16 mouse cellular contexts compared by ENCODE assay signal in the genomic region with DNA sequence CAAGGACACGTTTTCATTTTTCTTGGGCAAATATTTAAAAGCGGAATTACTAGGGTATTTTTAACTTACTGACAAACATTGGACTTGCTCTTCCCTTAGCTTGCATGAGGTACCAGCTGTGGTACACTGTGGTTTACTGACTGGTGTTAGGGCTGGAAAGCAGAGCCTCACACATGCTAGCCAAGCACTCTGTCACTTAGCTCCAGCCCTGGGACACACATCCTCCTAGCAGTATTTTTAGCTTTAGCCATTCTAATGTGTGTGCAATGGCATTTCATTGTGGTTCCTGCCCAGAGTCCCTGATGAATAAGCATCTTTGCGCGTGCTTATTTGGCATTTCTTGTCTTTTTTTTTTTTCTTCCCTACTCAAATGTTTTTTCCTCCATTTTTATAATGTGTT.
DNase-seq lines count a peak whose midpoint lies in the region; ATAC-seq and TF ChIP-seq lines count a peak whose summit lies in the region.
"Had no signal": no experiment of that assay in that cellular context is flagged by ENCODE, and none has a peak within 500 bp of the region (broad histone marks: within the 10 kb centered on the region; RNA-seq: fewer than 3 reads in every experiment).

No protein-coding gene starts in this region.

- TF ChIP-seq CTCF in liver, postnatal 0 days (IDR thresholded peaks at IDR 0.05; ENCODE audit: low read depth): no peak

- no peak overlapping the region for H3K4me3 ChIP-seq in liver, embryonic 13.5 days (replicated peaks)
- no peak overlapping the region for H3K4me3 ChIP-seq in liver, postnatal 0 days (ENCODE audit: low read depth, low read length)
- H3K4me3 ChIP-seq in heart, embryonic 12.5 days: no peak overlapping the region
- peak overlapping the region; percentile 78 for H3K4me3 ChIP-seq in megakaryocyte, embryonic 14.5 days (replicated peaks)
- H3K4me3 ChIP-seq in hindbrain, embryonic 11.5 days (ENCODE audit: low read depth, low read length): no peak overlapping the region
- no peak overlapping the region for H3K4me3 ChIP-seq in intestine, embryonic 16.5 days (ENCODE audit: low read length)
- H3K4me3 ChIP-seq: erythroblast, embryonic 14.5 days; hindbrain, embryonic 15.5 days; limb, embryonic 12.5 days had no signal

- H3K27ac ChIP-seq in liver, embryonic 13.5 days: peak overlapping the region; percentile 41
- no peak overlapping the region for H3K27ac ChIP-seq in liver, postnatal 0 days (ENCODE audit: low read depth)
- H3K27ac ChIP-seq in heart, embryonic 12.5 days (ENCODE audit: poor library complexity, severe bottlenecking): peak overlapping the region; percentile 40; the same call in 1 of the 2 replicates
- no peak overlapping the region for H3K27ac ChIP-seq in hindbrain, embryonic 11.5 days (ENCODE audit: low read depth, low read length)
- H3K27ac ChIP-seq in intestine, embryonic 16.5 days (ENCODE audit: low read length): no peak overlapping the region
- H3K27ac ChIP-seq: hindbrain, embryonic 15.5 days; limb, embryonic 12.5 days had no signal

- H3K4me2 ChIP-seq in liver, embryonic 13.5 days: no peak overlapping the region
- H3K4me2 ChIP-seq in liver, postnatal 0 days (ENCODE audit: low read depth, low read length): no peak overlapping the region
- H3K4me2 ChIP-seq in heart, embryonic 12.5 days: no peak overlapping the region
- no peak overlapping the region for H3K4me2 ChIP-seq in hindbrain, embryonic 11.5 days (replicated peaks; ENCODE audit: low read depth, low read length)
- no peak overlapping the region for H3K4me2 ChIP-seq in intestine, embryonic 16.5 days (ENCODE audit: low read depth, low read length)
- H3K4me2 ChIP-seq: hindbrain, embryonic 15.5 days; limb, embryonic 12.5 days had no signal

- peaks cover 47% of the 10 kb centered on the region for H3K4me1 ChIP-seq in liver, embryonic 13.5 days (replicated peaks)
- no peaks in the 10 kb centered on the region for H3K4me1 ChIP-seq in liver, postnatal 0 days (ENCODE audit: insufficient read depth)
- peaks cover 49% of the 10 kb centered on the region for H3K4me1 ChIP-seq in heart, embryonic 12.5 days (replicated peaks)
- H3K4me1 ChIP-seq in megakaryocyte, embryonic 14.5 days: peaks cover 94% of the 10 kb centered on the region
- no peaks in the 10 kb centered on the region for H3K4me1 ChIP-seq in hindbrain, embryonic 11.5 days (replicated peaks; ENCODE audit: control insufficient read depth, insufficient read depth, low read length)
- peaks cover 6% of the 10 kb centered on the region for H3K4me1 ChIP-seq in intestine, embryonic 16.5 days (ENCODE audit: control insufficient read depth, insufficient read depth, low read length)

- H3K9ac ChIP-seq in liver, embryonic 13.5 days: no peak overlapping the region
- H3K9ac ChIP-seq in liver, postnatal 0 days (replicated peaks): no peak overlapping the region
- no peak overlapping the region for H3K9ac ChIP-seq in heart, embryonic 12.5 days
- H3K9ac ChIP-seq in hindbrain, embryonic 11.5 days (ENCODE audit: low read depth, low read length): no peak overlapping the region
- H3K9ac ChIP-seq in intestine, embryonic 16.5 days (ENCODE audit: low read depth, low read length): no peak overlapping the region
- H3K9ac ChIP-seq: hindbrain, embryonic 15.5 days; limb, embryonic 12.5 days had no signal

- no peak for TF ChIP-seq EP300 in liver, postnatal 0 days (IDR thresholded peaks at IDR 0.05; ENCODE audit: low read depth)

- 55% methylated on average over 4 of the region's 4 CpGs for WGBS in liver, embryonic 13.5 days (ENCODE audit: insufficient replicate concordance)
- 47% methylated on average over 4 of the region's 4 CpGs for WGBS in liver, postnatal 0 days (ENCODE audit: insufficient replicate concordance)
- WGBS in heart, embryonic 12.5 days: 81% methylated on average over 4 of the region's 4 CpGs
- 97% methylated on average over 4 of the region's 4 CpGs for WGBS in hindbrain, embryonic 11.5 days
- WGBS in intestine, embryonic 16.5 days: 74% methylated on average over 4 of the region's 4 CpGs

- ATAC-seq in liver, embryonic 13.5 days (ENCODE audit: low read depth): no peak
- no peak for ATAC-seq in liver, postnatal 0 days
- no peak for ATAC-seq in heart, embryonic 12.5 days (ENCODE audit: insufficient number of reproducible peaks, low FRiP score)
- ATAC-seq in hindbrain, embryonic 11.5 days (ENCODE audit: low FRiP score): no peak
- no peak for ATAC-seq in intestine, embryonic 16.5 days

- H3K27me3 ChIP-seq in liver, embryonic 13.5 days: no peaks in the 10 kb centered on the region
- no peaks in the 10 kb centered on the region for H3K27me3 ChIP-seq in liver, postnatal 0 days (ENCODE audit: insufficient read depth, low read length)
- H3K27me3 ChIP-seq in heart, embryonic 12.5 days (replicated peaks): no peaks in the 10 kb centered on the region
- no peaks in the 10 kb centered on the region for H3K27me3 ChIP-seq in megakaryocyte, embryonic 14.5 days (replicated peaks)
- H3K27me3 ChIP-seq in hindbrain, embryonic 11.5 days (ENCODE audit: control insufficient read depth, insufficient read depth, low read length): no peaks in the 10 kb centered on the region
- no peaks in the 10 kb centered on the region for H3K27me3 ChIP-seq in intestine, embryonic 16.5 days (replicated peaks; ENCODE audit: control insufficient read depth, insufficient read depth, low read length)
- H3K27me3 ChIP-seq: hindbrain, embryonic 15.5 days; limb, embryonic 12.5 days had no signal

- peak; percentile 29 for DNase-seq in gastrocnemius, adult 18-20 months (ENCODE audit: low spot score)
- DNase-seq in gastrocnemius, adult 8-10 months (ENCODE audit: low spot score in 2 of 2): no peak
- no peak for DNase-seq in liver, embryonic 13.5 days
- no peak for DNase-seq in liver, postnatal 0 days
- no peak for DNase-seq in hindbrain, embryonic 11.5 days (ENCODE audit: low spot score)
- DNase-seq: adrenal gland, postnatal 25 days; B cell, adult 2 months; cerebellum, adult 11-12 months; right cerebral cortex, postnatal 25 days; thymus, postnatal 25 days had no signal

- H3K36me3 ChIP-seq in liver, embryonic 13.5 days: peaks cover 9% of the 10 kb centered on the region; the same call in 1 of the 2 replicates
- H3K36me3 ChIP-seq in liver, postnatal 0 days (replicated peaks; ENCODE audit: insufficient read depth, low read length): peaks cover 3% of the 10 kb centered on the region; the same call in 1 of the 2 replicates
- no peaks in the 10 kb centered on the region for H3K36me3 ChIP-seq in heart, embryonic 12.5 days
- H3K36me3 ChIP-seq in megakaryocyte, embryonic 14.5 days (replicated peaks; ENCODE audit: low read length): peaks cover 57% of the 10 kb centered on the region
- no peaks in the 10 kb centered on the region for H3K36me3 ChIP-seq in hindbrain, embryonic 11.5 days (ENCODE audit: control insufficient read depth, insufficient read depth, low read length)
- H3K36me3 ChIP-seq in intestine, embryonic 16.5 days (ENCODE audit: control insufficient read depth, insufficient read depth, low read length): no peaks in the 10 kb centered on the region
- H3K36me3 ChIP-seq: hindbrain, embryonic 15.5 days; limb, embryonic 12.5 days had no signal

- no peaks in the 10 kb centered on the region for H3K9me3 ChIP-seq in liver, embryonic 13.5 days (replicated peaks)
- H3K9me3 ChIP-seq in liver, postnatal 0 days (ENCODE audit: low read length): no peaks in the 10 kb centered on the region
- H3K9me3 ChIP-seq in heart, embryonic 12.5 days (replicated peaks): no peaks in the 10 kb centered on the region
- H3K9me3 ChIP-seq in megakaryocyte, embryonic 14.5 days: no peaks in the 10 kb centered on the region
- no peaks in the 10 kb centered on the region for H3K9me3 ChIP-seq in hindbrain, embryonic 11.5 days (ENCODE audit: control insufficient read depth, low read length)
- no peaks in the 10 kb centered on the region for H3K9me3 ChIP-seq in intestine, embryonic 16.5 days (ENCODE audit: control insufficient read depth, low read length)
- H3K9me3 ChIP-seq: hindbrain, embryonic 15.5 days; limb, embryonic 12.5 days had no signal

Comparison
In these comparisons a context has a peak if more than half of its experiments do, and no peak if none do; other contexts are left out.
1. H3K27ac ChIP-seq: peak in liver, embryonic 13.5 days (single experiment) and heart, embryonic 12.5 days (single experiment); none in liver, postnatal 0 days (single experiment), hindbrain, embryonic 11.5 days (single experiment) and intestine, embryonic 16.5 days (single experiment).